Mouse (Mus musculus): ENCODE measurements around the gene Xntrpc. TPM values are rescaled to one million over a fixed set of nuclear protein-coding genes. Genes with fewer than 3 reads are reported as not detected.

The Xntrpc gene
- total RNA-seq, 2 experiments from 2014 or later: 1.5 to 1.8 TPM

DNA sequence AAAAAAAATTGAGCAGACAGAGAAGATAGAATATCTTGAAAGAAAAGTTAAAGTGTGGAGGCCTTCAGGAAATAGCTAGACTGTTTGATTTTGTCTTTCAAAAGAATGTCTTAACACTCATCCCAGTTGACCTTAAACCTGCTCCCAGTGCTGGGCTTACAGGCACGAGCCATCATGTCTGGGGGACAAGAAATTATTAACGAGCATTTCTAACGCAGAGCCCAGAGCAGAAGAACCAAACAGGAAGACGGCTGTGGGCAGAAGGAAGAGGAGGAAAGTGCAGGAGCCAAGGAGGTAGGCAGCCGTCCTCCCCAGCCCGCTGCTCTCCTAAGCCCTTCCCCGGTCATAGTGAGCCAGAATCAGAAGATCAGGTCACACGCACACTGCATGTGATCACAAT lies 14.8 kb downstream of the Xntrpc start:
- no peak for ATAC-seq (replicated peaks; ENCODE audit: poor library complexity, severe bottlenecking)

DNA sequence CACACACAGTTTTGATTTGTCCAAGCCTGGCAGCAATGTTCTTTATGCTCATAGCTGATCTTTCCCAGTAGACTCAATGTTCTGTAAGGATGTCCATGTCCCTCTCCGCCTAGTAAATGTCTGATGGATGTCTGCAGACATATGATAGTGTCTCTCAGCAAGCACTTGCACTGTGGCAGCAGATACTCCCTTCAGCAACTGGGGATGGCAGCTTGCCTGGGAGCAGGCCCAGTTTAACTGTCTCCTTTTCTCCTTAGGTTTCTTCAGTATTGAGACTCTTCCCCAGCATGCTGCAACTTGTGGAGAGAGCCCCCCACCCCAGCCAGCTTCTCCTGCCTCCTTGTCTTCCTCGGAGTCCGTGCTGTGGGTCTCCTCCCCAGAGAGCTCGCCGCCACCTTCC lies 16.3 kb downstream of the Xntrpc start:
- no peak for ATAC-seq (replicated peaks; ENCODE audit: poor library complexity, severe bottlenecking)

GRCm38 (mm10) chr7:102082816-102083215 lies 17.3 kb downstream of the Xntrpc start, which contains the start of gene Trpc2:
Trpc2 (plus strand) TSS chr7:102083116.
- ATAC-seq (replicated peaks; ENCODE audit: poor library complexity, severe bottlenecking): no peak

DNA sequence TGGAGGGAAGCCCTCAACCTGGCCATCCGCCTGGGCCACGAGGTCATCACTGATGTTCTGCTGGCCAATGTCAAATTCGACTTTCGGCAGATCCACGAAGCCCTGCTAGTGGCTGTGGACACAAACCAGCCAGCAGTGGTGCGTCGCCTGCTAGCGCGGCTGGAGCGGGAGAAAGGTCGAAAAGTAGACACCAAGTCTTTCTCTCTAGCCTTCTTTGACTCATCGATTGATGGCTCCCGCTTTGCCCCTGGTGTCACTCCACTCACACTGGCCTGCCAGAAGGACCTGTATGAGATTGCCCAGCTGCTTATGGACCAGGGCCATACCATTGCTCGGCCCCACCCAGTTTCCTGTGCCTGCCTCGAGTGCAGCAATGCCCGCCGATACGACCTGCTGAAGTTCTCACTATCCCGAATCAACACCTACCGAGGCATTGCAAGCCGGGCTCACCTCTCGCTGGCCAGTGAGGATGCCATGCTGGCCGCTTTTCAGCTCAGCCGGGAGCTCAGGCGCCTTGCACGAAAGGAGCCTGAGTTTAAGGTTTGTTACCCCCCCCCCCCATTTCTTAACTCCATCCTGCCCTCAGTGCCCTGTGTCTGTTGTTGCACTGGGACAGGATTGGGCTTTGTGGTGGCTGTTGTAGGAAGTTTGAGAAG lies 18.7 kb downstream of the Xntrpc start:
- no peak for ATAC-seq (replicated peaks; ENCODE audit: poor library complexity, severe bottlenecking)

DNA sequence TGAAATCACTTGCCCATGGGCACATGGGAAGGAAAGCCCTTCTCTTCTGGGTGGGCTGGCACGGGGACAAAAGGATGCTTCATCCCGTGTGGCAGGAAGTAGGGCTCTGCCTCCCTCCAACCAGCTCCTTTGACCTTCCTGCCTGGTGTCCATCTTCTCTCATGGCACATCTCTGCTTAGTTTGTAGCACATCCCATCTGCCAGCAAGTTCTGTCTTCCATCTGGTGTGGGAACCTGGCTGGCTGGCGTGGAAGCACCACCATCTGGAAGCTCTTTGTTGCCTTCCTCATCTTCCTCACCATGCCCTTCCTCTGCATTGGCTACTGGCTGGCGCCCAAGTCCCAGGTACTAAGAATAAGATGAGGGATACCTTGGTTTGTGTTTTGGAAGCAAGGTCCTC lies 21.8 kb downstream of the Xntrpc start:
- no peak for ATAC-seq (replicated peaks; ENCODE audit: poor library complexity, severe bottlenecking)

- peak; percentile 90 for ATAC-seq (replicated peaks; ENCODE audit: poor library complexity, severe bottlenecking)
Measured at GRCm38 (mm10) chr7:102099760-102100661, 34.5 kb downstream of the Xntrpc start.

GRCm38 (mm10) chr7:102100868-102101267 lies 35.4 kb downstream of the Xntrpc start:
- no peak for ATAC-seq (replicated peaks; ENCODE audit: poor library complexity, severe bottlenecking)

- no peak for ATAC-seq (replicated peaks; ENCODE audit: poor library complexity, severe bottlenecking)
Measured at GRCm38 (mm10) chr7:102101487-102101886, 36.0 kb downstream of the Xntrpc start, which contains the start of gene Art1. Art1 (plus strand) TSS chr7:102101743.

DNA sequence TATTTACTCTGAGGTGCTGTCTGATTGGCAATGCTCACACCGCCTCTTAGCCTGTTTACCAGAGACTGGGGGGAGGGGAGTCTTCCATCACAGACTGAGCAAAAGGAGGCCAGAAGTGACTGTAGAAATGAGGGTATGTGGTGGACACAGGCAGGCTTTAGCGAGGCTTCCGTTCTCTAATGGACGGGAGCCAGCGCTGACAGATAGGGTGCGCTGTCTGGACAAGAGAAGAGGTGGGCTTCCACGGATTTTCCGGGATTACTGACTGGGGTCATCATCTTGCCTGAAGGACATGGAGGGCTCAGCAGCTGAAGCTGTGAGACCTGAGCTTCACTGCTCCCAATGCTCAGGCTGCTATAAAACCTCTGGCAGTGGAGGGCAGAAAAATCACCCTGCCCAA lies 36.7 kb downstream of the Xntrpc start:
- no peak for ATAC-seq (replicated peaks; ENCODE audit: poor library complexity, severe bottlenecking)

- ATAC-seq (replicated peaks; ENCODE audit: poor library complexity, severe bottlenecking): no peak
Measured at GRCm38 (mm10) chr7:102102696-102103095, 37.2 kb downstream of the Xntrpc start.

DNA sequence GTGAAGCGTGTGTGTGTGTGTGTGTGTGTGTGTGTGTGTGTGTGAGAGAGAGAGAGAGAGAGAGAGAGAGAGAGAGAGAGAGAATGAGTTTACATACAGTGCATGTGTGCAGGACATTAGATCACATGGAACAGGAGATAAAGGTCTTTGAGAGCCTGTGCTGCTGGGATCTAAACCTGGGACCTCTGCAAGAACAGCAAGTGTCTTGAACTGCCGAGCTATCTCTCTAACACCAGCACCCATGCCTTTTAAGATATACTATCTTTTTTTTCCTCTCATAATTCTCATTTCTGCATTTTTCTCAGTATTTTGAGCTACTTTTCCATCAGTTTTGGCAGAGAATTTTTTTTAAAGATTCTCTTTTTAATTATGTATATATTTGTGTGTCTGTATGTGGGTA lies 38.0 kb downstream of the Xntrpc start:
- ATAC-seq (replicated peaks; ENCODE audit: poor library complexity, severe bottlenecking): no peak

DNA sequence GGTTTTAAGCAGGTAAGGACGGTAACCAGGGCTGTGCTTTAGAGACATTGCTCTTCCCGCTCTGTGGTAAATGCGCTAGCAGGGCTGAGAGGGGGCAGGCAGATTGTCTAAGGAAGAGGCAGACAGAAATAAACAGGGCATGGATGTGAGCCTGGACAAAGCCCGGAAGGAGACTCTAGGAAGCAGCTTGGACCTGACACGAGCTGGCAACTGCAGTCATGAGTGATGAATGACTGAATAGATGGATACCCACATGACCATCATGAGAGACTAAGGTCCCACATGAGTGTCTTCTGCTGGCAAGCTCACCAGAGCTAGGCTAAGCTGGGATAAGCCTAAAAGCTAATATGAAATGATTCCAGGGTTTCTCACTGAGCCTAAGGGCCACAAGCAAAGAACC lies 38.6 kb downstream of the Xntrpc start:
- ATAC-seq (replicated peaks; ENCODE audit: poor library complexity, severe bottlenecking): no peak

DNA sequence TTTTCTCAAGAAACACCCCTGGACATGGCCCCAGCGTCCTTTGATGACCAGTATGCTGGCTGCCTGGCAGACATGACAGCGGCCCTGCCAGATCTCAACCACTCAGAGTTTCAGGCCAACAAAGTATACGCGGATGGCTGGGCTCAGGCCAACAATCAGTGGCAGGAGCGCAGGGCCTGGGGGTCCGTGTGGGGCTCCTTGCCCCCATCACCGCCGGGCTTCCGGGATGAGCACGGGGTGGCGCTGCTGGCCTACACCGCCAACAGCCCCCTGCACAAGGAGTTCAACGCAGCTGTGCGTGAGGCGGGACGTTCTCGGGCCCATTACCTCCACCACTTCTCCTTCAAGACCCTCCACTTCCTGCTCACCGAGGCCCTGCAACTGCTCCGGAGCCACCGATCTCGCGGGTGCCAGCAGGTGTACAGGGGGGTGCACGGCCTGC lies 41.2 kb downstream of the Xntrpc start:
- ATAC-seq (replicated peaks; ENCODE audit: poor library complexity, severe bottlenecking): peak; percentile 76

DNA sequence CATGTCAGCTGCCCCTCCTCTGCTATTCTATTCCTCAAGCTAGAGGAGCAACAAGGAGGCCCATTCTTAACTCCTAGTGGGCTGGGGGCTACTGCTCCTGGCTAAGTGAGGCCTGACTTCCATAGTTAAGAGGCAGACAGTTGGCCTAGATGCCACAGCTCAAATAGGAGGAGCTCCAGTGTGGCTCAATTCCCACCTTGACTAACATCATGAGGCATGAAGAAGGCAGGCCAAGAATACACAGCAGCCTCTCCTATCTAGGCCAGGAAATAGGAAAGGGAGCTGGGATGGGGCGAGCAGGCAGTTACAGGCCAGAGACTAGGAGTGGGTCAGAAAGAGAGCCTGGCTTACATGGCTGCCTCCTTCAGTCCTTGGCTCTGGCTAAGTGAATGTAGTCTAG lies 42.7 kb downstream of the Xntrpc start:
- no peak for ATAC-seq (replicated peaks; ENCODE audit: poor library complexity, severe bottlenecking)

GRCm38 (mm10) chr7:102109171-102109570 lies 43.7 kb downstream of the Xntrpc start, which contains the start of gene Art5:
Art5 (minus strand) TSS chr7:102109489.
- no peak for ATAC-seq (replicated peaks; ENCODE audit: poor library complexity, severe bottlenecking)

GRCm38 (mm10) chr7:102109746-102110145 lies 44.2 kb downstream of the Xntrpc start:
- no peak for ATAC-seq (replicated peaks; ENCODE audit: poor library complexity, severe bottlenecking)

GRCm38 (mm10) chr7:102113151-102113729 lies 47.7 kb downstream of the Xntrpc start:
- no peak for ATAC-seq (replicated peaks; ENCODE audit: poor library complexity, severe bottlenecking)

DNA sequence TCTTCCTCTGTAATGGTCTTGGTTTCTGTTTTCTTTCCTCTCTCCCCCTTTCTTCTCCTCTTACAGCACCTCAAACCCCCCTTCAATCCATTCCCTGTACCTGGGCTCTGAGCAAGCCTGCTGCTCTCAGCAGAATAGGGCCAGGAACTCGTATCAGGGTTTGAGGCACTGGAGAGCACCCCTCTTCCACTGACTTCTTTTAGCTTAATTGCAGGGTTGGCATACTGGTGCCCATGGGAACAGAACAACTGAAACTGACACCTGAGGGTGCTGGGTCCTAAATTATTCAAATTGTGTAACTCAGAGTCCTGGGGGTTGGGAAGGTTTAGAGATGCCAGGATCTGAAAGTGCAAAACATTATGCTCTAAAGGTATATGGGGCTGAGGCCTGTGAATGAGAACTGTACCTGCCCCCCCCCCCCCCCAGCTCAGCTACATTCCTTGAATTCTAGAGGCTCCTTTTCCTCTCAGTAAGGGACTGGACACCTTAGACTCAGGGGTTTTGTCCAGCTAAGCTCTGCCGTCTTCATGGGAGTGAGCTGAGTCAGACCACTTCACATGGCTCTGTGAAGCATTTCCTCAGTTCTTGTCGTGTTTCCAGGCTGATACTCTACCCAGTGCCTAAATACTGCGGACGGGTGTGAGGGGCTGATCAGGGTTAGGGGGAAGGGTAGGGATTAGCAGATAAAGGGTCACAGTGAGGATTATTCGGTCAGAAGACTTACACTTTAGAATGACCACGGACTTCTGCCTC lies 51.2 kb downstream of the Xntrpc start, which contains the start of gene Chrna10:
TSS of gene Chrna10 (minus strand) at position 250 of the 753 bp plus-strand sequence.
- ATAC-seq (replicated peaks; ENCODE audit: poor library complexity, severe bottlenecking): no peak

DNA sequence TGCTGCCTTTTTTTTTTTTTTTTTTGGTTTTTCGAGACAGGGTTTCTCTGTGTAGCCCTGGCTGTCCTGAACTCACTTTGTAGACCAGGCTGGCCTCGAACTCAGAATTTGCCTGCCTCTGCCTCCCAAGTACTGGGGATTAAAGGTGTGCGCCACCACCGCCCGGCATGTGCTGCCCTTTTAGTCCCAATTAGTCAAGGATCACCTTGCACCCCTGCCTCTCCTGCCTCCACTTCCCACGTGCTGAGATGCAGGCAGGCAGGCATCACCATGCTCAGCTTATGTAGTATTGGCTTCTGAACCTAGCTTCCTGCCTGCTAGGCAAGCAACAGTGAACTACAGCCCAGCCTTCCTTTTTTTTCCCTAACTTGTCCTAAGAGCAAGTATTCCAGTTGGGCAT lies 51.9 kb downstream of the Xntrpc start:
- no peak for ATAC-seq (replicated peaks; ENCODE audit: poor library complexity, severe bottlenecking)

- no peak for ATAC-seq (replicated peaks; ENCODE audit: poor library complexity, severe bottlenecking)
Measured at GRCm38 (mm10) chr7:102120326-102120725, 54.8 kb downstream of the Xntrpc start.
